Mouse (Mus musculus): ENCODE data around the gene Nelfe.
A peak's percentile ranks its signal among the peaks of the same experiment; 100 is the strongest.
"Not testable (repeated sequence)": the region's sequence is repeated elsewhere in the genome, so short reads cannot be mapped to it uniquely, and the experiment has no call there.

The Nelfe gene

GRCm38 (mm10) chr17:34849722-34850516, at the start of gene Nelfe, which contains the start of gene Skiv2l:
Gene Nelfe (plus strand): TSS chr17:34850391.
Gene Skiv2l (minus strand): TSS chr17:34850210.
- peak; percentile 87 for ATAC-seq (ENCODE audit: insufficient number of reproducible peaks, low FRiP score, low TSS enrichment)

- not testable (repeated sequence) for ATAC-seq (ENCODE audit: insufficient number of reproducible peaks, low FRiP score, low TSS enrichment)
Measured at GRCm38 (mm10) chr17:34800781-34801305, 49.3 kb upstream of the Nelfe start.

GRCm38 (mm10) chr17:34802756-34803155, 47.4 kb upstream of the Nelfe start:
- ATAC-seq (ENCODE audit: insufficient number of reproducible peaks, low FRiP score, low TSS enrichment) = not testable (repeated sequence)

GRCm38 (mm10) chr17:34803367-34803766, 46.8 kb upstream of the Nelfe start:
- ATAC-seq (ENCODE audit: insufficient number of reproducible peaks, low FRiP score, low TSS enrichment) = not testable (repeated sequence)

GRCm38 (mm10) chr17:34804301-34804700, 45.9 kb upstream of the Nelfe start, which contains the start of gene Cyp21a1:
Gene Cyp21a1 (minus strand): TSS chr17:34804561.
- not testable (repeated sequence) for ATAC-seq (ENCODE audit: insufficient number of reproducible peaks, low FRiP score, low TSS enrichment)

GRCm38 (mm10) chr17:34804871-34805562, 45.2 kb upstream of the Nelfe start:
- no peak for ATAC-seq (ENCODE audit: insufficient number of reproducible peaks, low FRiP score, low TSS enrichment)

GRCm38 (mm10) chr17:34807176-34807575, 43.0 kb upstream of the Nelfe start:
- no peak for ATAC-seq (ENCODE audit: insufficient number of reproducible peaks, low FRiP score, low TSS enrichment)

GRCm38 (mm10) chr17:34808599-34809205, 41.5 kb upstream of the Nelfe start:
- ATAC-seq (ENCODE audit: insufficient number of reproducible peaks, low FRiP score, low TSS enrichment) = no peak

GRCm38 (mm10) chr17:34810411-34810810, 39.8 kb upstream of the Nelfe start:
- ATAC-seq (ENCODE audit: insufficient number of reproducible peaks, low FRiP score, low TSS enrichment) = not testable (repeated sequence)

- not testable (repeated sequence) for ATAC-seq (ENCODE audit: insufficient number of reproducible peaks, low FRiP score, low TSS enrichment)
Measured at GRCm38 (mm10) chr17:34810811-34811210, 39.4 kb upstream of the Nelfe start.

- ATAC-seq (ENCODE audit: insufficient number of reproducible peaks, low FRiP score, low TSS enrichment) = no peak
Measured at GRCm38 (mm10) chr17:34811275-34811674, 38.9 kb upstream of the Nelfe start.

GRCm38 (mm10) chr17:34813747-34814146, 36.4 kb upstream of the Nelfe start:
- ATAC-seq (ENCODE audit: insufficient number of reproducible peaks, low FRiP score, low TSS enrichment) = not testable (repeated sequence)

- ATAC-seq (ENCODE audit: insufficient number of reproducible peaks, low FRiP score, low TSS enrichment) = no peak
Measured at GRCm38 (mm10) chr17:34814818-34815370, 35.3 kb upstream of the Nelfe start.

GRCm38 (mm10) chr17:34830776-34831175, 19.4 kb upstream of the Nelfe start:
- ATAC-seq (ENCODE audit: insufficient number of reproducible peaks, low FRiP score, low TSS enrichment) = not testable (repeated sequence)

GRCm38 (mm10) chr17:34836155-34836855, 13.9 kb upstream of the Nelfe start:
- ATAC-seq (ENCODE audit: insufficient number of reproducible peaks, low FRiP score, low TSS enrichment) = peak; percentile 59; the same call in 1 of the 2 replicates

- ATAC-seq (ENCODE audit: insufficient number of reproducible peaks, low FRiP score, low TSS enrichment) = peak; percentile 73
Measured at GRCm38 (mm10) chr17:34836856-34837221, 13.4 kb upstream of the Nelfe start, which contains the start of the genes Stk19 and Dxo. Gene Stk19 (minus strand): TSS chr17:34836945. Gene Dxo (plus strand): TSS chr17:34837019.

- no peak for ATAC-seq (ENCODE audit: insufficient number of reproducible peaks, low FRiP score, low TSS enrichment)
Measured at GRCm38 (mm10) chr17:34837464-34838324, 12.5 kb upstream of the Nelfe start.

GRCm38 (mm10) chr17:34838785-34839184, 11.4 kb upstream of the Nelfe start:
- no peak for ATAC-seq (ENCODE audit: insufficient number of reproducible peaks, low FRiP score, low TSS enrichment)
